Mouse (Mus musculus) skeletal muscle tissue, postnatal 0 days (tissue): ENCODE data around the gene Cck. TPM values are rescaled to one million over a fixed set of nuclear protein-coding genes. Genes with fewer than 3 reads are reported as not detected.

Source experiments
- polyA plus RNA-seq: library from polyadenylated mRNA; unstranded; fragments of >200 nt; fragmentation: Nextera tagmentation; extraction: Ambion mirVana; gene quantifications from 2 replicates; pipeline ENCODE4 v1.2.1, GENCODE M21; 2015

The Cck gene
- 15.5 and 17.4 TPM in 2 replicates for polyA plus RNA-seq

DNA sequence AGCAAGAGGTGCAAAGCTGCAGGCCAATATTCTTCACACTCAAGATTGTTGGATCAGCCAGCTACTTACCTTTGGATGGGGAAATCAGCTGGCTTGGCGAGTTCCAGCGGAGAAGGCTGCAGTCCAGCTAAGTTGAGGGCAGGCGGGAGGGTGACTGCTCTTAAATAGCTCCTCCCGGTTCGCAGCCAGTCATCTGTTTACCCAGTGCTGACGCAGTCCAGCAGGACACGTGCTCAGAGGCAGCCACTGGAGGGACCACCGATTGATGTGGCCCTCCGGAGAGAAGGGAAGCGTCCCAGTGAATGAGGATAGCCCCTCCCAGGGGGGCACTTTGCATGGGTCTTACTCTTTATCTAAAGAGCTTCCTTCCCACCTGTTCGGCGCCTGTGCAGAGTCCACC lies at the start of gene Cck:
Gene Cck (minus strand): TSS at position 166 of the 400 bp plus-strand sequence.

Other genes starting within 250 kb of the Cck start
- gene Ulk4, start 218.5 kb downstream of the Cck start, polyA plus RNA-seq = 40.4 and 47.8 TPM in 2 replicates
- 39.3 and 40.8 TPM in 2 replicates for gene Trak1, start 198.2 kb downstream of the Cck start, polyA plus RNA-seq
- gene Lyzl4, start 146.4 kb upstream of the Cck start, polyA plus RNA-seq = 1.00 and 1.4 TPM in 2 replicates
- gene Vipr1, start 147.0 kb upstream of the Cck start, polyA plus RNA-seq = 0.14 and 0.16 TPM in 2 replicates
- 4.2 and 5.4 TPM in 2 replicates for gene Sec22c, start 209.8 kb upstream of the Cck start, polyA plus RNA-seq
- gene Ss18l2, start 214.6 kb upstream of the Cck start, polyA plus RNA-seq = 236 and 265 TPM in 2 replicates
- 32.3 and 33.4 TPM in 2 replicates for gene Nktr, start 223.5 kb upstream of the Cck start, polyA plus RNA-seq